Mouse (Mus musculus) spleen, embryonic (tissue): ENCODE results near the gene Pex11g.

ENCODE experiments used
- CTCF ChIA-PET: fragments of 350-600 bp; sonication (Branson Sonifier 250); formaldehyde crosslinking; loops from one replicate; lab custom pipeline; 2022; lab: Charles Lee

Pex11g gene

GRCm38 (mm10) chr8:3467006-3467885 is at the start of gene Pex11g:
TSS of gene Pex11g (minus strand) at chr8:3467680.
- CTCF ChIA-PET = interaction anchor here (0.7 kb wide), 1 partner anchor 116 kb away, joined by 11 read pairs; no protein-coding TSS in a partner anchor

DNA sequence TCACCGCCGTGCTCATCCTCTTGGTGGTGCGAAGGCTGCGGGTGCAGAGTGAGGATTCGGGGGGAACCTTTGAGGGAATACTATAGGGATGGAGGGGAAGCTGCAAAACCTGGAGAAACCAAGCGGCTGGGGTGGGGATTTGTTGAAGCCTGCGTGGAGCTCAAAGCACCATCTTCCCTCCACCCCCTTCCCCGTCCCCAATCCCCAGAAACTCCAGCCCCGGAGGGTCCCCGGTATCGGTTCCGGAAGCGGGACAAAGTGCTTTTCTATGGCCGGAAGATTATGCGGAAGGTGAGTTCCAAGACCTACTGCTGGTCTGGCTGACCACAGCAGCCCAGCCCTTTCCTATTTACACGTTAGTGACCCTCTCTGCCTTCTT is 49.6 kb upstream of the Pex11g start:
- CTCF ChIA-PET = no interaction called here

GRCm38 (mm10) chr8:3516450-3517116 is 49.1 kb upstream of the Pex11g start:
- CTCF ChIA-PET = no interaction called here

GRCm38 (mm10) chr8:3515771-3516417 is 48.4 kb upstream of the Pex11g start:
- CTCF ChIA-PET = interaction anchor here (0.5 to 1.4 kb wide), 2 partner anchors 16 to 107 kb away, joined by 3 to 7 read pairs; partner anchors contain the start of gene Mcoln1

DNA sequence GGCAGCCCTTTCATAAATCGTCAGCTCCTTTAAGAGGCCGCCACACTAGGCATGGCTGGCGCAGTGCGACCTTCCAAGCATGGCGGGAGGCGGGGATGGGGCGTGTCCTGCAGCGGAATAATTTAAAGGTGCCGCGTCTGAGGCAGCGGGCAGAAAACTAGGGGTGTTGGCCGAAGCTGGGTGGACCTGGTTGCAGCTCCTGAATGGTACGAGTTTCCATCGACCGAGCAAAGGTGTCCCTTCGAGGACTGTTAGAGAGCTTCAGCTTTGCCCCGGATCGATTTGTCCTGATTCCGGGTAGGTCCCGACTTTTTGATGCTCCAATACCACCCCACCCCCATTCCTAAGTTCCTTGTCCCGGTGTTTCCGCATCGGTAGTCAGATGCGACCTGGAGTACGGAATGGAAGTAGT is 47.8 kb upstream of the Pex11g start, which contains the start of gene Pnpla6:
Gene Pnpla6, plus strand, starts transcription at position 125 of the 412 bp plus-strand sequence.
- CTCF ChIA-PET = interaction anchor here (0.5 to 1.4 kb wide), 2 partner anchors 15 to 108 kb away, joined by 3 to 7 read pairs; partner anchors contain the start of gene Mcoln1

- CTCF ChIA-PET = interaction anchor here (1.4 kb wide), 1 partner anchor 14 kb away, joined by 7 read pairs; the partner anchor contains the start of gene Mcoln1
These were observed 47.3 kb upstream of the Pex11g start for GRCm38 (mm10) chr8:3514681-3515247.

DNA sequence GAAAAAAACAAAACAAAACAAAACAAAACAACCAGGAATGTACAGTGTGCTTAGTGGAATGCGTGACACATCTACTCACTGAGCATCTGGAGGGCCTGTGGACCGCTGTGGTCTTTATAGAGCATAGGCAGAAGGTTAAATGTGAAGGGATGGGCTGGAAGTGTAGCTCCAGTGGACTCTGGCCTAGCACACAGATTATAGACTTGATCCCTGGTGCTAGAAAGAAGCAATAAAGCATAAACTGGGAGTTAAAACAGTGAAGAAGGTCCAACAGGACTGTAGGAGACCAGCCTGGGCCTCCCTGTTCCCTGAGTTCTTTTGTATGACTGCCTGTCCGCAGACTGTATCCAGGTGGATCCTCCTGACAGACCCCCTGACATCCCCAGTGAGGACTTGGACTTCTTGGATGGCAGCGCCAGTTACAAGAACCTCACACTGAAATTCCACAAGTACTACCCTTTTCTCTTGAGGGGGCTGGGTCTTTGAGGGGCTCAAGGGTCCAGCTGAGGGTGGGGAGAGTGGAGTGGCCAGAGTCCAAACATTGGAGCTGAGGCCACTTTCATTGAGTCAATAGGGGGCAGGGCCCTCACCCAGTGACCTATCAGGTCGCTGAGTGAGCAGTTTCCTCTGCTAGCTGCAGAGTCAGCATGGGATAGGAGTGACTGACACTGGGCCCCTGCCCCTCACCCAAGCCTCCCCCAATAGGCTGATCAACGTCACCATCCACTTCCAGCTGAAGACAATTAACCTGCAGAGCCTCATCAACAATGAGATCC is 40.7 kb upstream of the Pex11g start:
- CTCF ChIA-PET = interaction anchor here (0.5 kb wide), 1 partner anchor 425 kb away, joined by 4 read pairs; no protein-coding TSS in a partner anchor

DNA sequence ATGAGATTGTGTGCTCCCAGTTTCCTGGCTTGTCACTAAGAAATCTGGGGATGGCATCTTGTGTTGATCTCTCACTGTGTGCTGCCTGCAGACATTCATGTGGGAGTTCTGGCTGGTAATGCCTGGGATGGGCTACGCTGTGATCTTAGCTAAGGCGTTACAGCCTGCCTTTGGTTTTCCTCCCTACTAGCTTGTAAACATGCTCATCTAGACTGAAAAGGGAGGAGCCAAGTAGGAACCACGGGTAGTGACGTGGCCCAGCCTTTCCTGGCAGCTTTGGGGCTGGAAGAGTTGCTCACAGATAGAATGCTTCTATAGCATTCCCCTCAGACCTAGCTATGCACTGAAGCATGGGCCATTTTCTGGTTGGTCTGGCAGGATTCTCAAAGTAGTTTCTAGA is 34.7 kb upstream of the Pex11g start:
- CTCF ChIA-PET = no interaction called here

- CTCF ChIA-PET = interaction anchor here (0.6 to 1.5 kb wide), 2 partner anchors 15 to 800 kb away, joined by 7 to 11 read pairs; partner anchors contain the start of gene Pnpla6
These were observed 33.0 kb upstream of the Pex11g start, which contains the start of gene Mcoln1 for GRCm38 (mm10) chr8:3500235-3501090. TSS of gene Mcoln1 (plus strand) at chr8:3500457.

- CTCF ChIA-PET = interaction anchor here (1.5 kb wide), 1 partner anchor 15 kb away, joined by 7 read pairs; the partner anchor contains the start of gene Pnpla6
These were observed 32.3 kb upstream of the Pex11g start for GRCm38 (mm10) chr8:3499751-3500150.

- CTCF ChIA-PET = no interaction called here
These were observed 31.1 kb upstream of the Pex11g start for GRCm38 (mm10) chr8:3498583-3498982.

DNA sequence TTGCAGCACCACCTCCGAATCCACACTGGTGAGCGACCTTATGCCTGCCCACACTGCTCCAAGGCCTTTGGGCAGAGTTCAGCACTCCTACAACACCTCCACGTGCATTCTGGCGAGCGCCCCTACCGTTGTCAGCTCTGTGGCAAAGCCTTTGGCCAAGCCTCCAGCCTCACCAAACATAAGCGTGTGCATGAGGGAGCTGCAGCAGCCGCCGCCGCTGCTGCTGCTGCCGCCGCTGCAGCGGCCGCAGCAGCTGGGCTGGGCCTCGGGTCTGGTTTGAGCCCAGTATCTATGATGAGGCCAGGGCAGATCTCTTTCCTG is 28.9 kb upstream of the Pex11g start:
- CTCF ChIA-PET = no interaction called here

DNA sequence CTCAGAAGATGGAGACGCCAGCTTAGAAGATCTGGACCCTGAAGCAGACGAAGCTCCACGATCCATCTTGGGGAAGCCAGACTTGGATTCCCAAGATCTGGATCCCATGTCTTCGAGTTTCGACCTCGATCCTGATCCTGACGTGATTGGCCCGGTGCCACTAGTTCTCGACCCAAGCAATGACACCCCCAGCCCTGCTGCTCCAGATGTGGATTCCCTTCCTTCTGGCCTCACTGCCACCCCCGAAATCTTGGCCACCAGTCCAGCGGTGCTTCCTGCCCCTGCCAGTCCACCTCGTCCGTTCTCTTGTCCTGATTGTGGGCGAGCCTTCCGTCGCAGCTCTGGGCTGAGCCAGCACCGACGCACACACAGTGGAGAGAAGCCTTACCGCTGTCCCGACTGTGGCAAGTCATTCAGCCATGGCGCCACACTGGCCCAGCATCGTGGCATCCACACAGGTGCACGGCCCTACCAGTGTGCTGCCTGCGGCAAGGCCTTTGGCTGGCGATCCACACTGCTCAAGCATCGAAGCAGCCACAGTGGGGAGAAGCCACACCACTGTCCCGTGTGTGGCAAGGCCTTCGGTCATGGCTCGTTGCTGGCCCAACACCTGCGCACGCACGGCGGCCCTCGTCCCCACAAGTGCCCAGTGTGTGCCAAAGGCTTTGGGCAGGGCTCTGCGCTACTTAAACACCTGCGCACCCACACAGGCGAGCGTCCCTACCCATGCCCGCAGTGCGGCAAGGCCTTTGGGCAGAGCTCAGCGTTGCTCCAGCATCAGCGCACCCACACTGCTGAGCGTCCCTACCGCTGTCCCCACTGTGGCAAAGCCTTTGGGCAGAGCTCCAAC is 28.3 kb upstream of the Pex11g start:
- CTCF ChIA-PET = interaction anchor here (0.6 kb wide), 1 partner anchor 778 kb away, joined by 3 read pairs; no protein-coding TSS in a partner anchor

DNA sequence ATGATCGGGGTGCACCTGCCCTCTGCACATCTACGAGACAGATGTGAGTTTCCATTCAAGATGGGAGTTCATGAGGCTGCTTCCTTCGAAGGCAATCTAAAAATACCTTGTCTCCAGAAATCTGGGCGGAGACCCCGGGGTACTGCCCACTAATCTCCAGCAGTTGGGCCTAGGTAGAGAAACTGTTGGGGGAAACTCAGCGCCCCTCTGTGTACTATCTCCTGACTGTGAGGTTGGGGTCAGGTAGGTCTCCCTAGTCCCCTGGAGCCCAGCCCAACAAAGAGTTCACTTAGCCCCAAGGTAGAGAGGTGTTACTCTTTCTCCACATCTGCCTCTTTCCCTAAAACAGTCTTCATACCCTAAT is 26.3 kb upstream of the Pex11g start:
- CTCF ChIA-PET = no interaction called here

DNA sequence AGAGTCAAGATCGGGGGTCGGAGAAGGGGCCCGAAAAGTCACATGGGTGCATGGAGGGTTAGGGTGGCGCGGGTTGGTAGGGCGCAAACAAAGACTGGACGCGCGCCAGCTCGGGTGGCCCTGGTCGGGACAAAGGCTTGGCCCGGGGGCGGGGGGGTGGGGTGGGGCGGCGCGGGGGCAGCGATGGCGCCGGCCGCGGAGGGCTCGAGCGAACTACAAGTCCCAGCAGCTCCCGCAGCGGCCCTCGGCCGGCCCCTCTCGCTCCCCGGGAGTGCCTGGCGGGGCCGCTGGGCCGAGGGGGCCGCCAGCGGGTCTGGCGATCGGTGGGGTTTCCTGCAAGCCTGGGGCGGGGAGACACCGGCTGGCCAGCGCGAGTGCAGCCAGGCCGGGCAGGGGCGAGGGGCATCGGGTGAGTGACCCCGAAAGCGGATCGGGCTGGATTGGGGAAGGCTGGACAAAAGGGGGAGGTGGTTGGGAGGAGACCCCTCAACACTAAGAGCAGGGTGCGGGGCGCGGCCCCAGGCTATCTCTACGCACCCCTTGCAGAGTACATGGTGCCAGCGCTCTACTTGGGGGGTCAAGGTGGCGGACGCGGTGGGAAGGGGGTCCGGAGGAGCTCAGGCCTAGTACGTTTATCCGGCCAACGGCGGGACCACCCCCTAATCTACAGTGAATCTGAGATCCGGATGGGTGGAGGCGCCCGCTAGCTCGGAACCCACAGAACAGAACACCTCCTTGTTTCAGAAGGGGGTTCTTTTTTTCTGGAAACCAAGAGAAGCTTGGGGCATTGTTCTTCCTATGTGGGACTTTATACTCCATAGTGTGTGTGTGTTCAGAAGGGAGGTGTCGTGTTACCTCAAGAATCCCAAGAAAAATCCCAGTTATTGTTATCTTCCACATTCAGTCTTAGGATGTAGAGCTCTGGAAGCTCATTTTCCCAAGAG is 25.7 kb upstream of the Pex11g start, which contains the start of gene Zfp358:
Gene Zfp358, plus strand, starts transcription at position 238 of the 944 bp plus-strand sequence.
- CTCF ChIA-PET = no interaction called here

- CTCF ChIA-PET = interaction anchor here (0.7 kb wide), 2 partner anchors 29 to 89 kb away, joined by 4 to 6 read pairs; no protein-coding TSS in a partner anchor
These were observed 17.7 kb upstream of the Pex11g start for GRCm38 (mm10) chr8:3485192-3485591.

- CTCF ChIA-PET = interaction anchor here (0.6 kb wide), 1 partner anchor 121 kb away, joined by 3 read pairs; no protein-coding TSS in a partner anchor
These were observed 16.1 kb upstream of the Pex11g start for GRCm38 (mm10) chr8:3483546-3483945.
